Comparison of ENCODE assay signal across 8 mouse cellular contexts in the genomic region with DNA sequence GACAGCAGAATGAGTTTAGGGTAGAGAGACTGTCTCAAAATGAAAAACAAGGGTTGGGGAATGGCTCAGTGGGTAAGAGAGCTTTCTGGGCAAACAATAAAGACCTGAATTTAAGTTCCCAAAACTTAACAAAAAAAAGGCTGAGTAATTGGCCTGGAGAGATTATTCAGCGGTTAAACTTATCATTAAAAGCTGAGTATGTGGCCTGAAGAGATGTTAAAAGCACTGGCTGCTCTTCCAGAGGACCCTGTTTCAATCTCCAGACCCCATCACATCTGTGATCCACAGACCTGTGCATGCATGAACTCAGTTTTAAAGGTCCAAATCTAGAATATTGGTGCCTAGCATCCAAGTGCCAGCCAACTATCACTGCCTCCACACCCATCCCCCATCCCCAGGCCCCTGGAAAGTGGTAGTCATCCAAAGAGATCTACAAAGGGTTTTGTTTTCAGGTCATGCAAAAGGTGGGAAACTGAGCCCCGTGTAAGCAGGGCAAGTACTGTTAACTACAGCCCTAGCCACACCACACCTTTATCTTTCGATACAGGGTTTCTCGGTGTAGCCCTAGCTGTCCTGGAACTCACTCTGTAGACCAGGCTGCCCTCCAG. TPM values are rescaled to one million over a fixed set of nuclear protein-coding genes. Genes with fewer than 3 reads are reported as not detected.
DNase-seq lines count a peak whose midpoint lies in the region; ATAC-seq lines count a peak whose summit lies in the region.

No protein-coding gene starts in this region.

- DNase-seq in heart, postnatal 25 days (ENCODE audit: low spot score): no peak
- no peak for DNase-seq in neural tube, embryonic 10.5 days (ENCODE audit: extremely low spot score, low spot score)
- DNase-seq in limb, embryonic 10.5 days (ENCODE audit: low spot score): no peak
- DNase-seq in right cerebral cortex, postnatal 10 days (ENCODE audit: low spot score in 2 of 2): no peak
- no peak for DNase-seq in cerebellum, postnatal 4 days (ENCODE audit: low spot score in 2 of 2)
- no peak for DNase-seq in gastrocnemius, postnatal 36 days

- no peaks in the 10 kb centered on the region for H3K27me3 ChIP-seq in heart, embryonic 13.5 days (replicated peaks)
- no peaks in the 10 kb centered on the region for H3K27me3 ChIP-seq in neural tube, embryonic 12.5 days (replicated peaks)
- no peaks in the 10 kb centered on the region; the same call in 1 of the 2 replicates for H3K27me3 ChIP-seq in limb, embryonic 10.5 days (ENCODE audit: low read depth, poor library complexity, severe bottlenecking)

- intact Hi-C loops in heart, postnatal 25 days (cut with DNase I): loop anchor here (1.0 to 10.0 kb wide), 3 partner anchors 17 to 327 kb away; partner anchors contain the start of genes Ehd2 and Inafm1
- intact Hi-C loops in gastrocnemius, postnatal 36 days (cut with DNase I): loop anchor here (1.0 kb wide), 1 partner anchor 20 kb away; the partner anchor contains the start of gene Ehd2

- H3K27ac ChIP-seq in heart, embryonic 13.5 days (replicated peaks): peak overlapping the region; percentile 77
- H3K27ac ChIP-seq in neural tube, embryonic 12.5 days: no peak overlapping the region
- H3K27ac ChIP-seq in limb, embryonic 10.5 days: no peak overlapping the region

- WGBS in heart, embryonic 13.5 days: 48% methylated on average over 4 of the region's 4 CpGs
- 56% methylated on average over 4 of the region's 4 CpGs for WGBS in neural tube, embryonic 12.5 days
- WGBS in limb, embryonic 10.5 days: 55% methylated on average over 4 of the region's 4 CpGs

- ATAC-seq in heart, embryonic 13.5 days (ENCODE audit: extremely low read depth, insufficient number of reproducible peaks, low FRiP score, low TSS enrichment): no peak
- ATAC-seq in neural tube, embryonic 12.5 days (ENCODE audit: low FRiP score, low read depth): no peak

- peak overlapping the region; percentile 79 for H3K9ac ChIP-seq in heart, embryonic 13.5 days
- 0 out of 2 replicates have a peak overlapping the region, but pooled peaks have one; percentile 30 for H3K9ac ChIP-seq in neural tube, embryonic 12.5 days

- peaks cover 43% of the 10 kb centered on the region for H3K4me1 ChIP-seq in heart, embryonic 13.5 days
- H3K4me1 ChIP-seq in neural tube, embryonic 12.5 days: peaks cover 16% of the 10 kb centered on the region
- peaks cover 25% of the 10 kb centered on the region for H3K4me1 ChIP-seq in limb, embryonic 10.5 days

- H3K4me3 ChIP-seq in heart, embryonic 13.5 days: no peak overlapping the region
- no peak overlapping the region for H3K4me3 ChIP-seq in neural tube, embryonic 12.5 days
- peak overlapping the region; percentile 43; the same call in 1 of the 2 replicates for H3K4me3 ChIP-seq in limb, embryonic 10.5 days

- no peaks in the 10 kb centered on the region for H3K9me3 ChIP-seq in heart, embryonic 13.5 days
- no peaks in the 10 kb centered on the region for H3K9me3 ChIP-seq in neural tube, embryonic 12.5 days
- no peaks in the 10 kb centered on the region for H3K9me3 ChIP-seq in limb, embryonic 10.5 days (replicated peaks)

- peak overlapping the region; percentile 73 for H3K4me2 ChIP-seq in heart, embryonic 13.5 days
- H3K4me2 ChIP-seq in neural tube, embryonic 12.5 days (replicated peaks): peak overlapping the region; percentile 48; the same call in 1 of the 2 replicates

- peaks cover 53% of the 10 kb centered on the region for H3K36me3 ChIP-seq in heart, embryonic 13.5 days
- H3K36me3 ChIP-seq in neural tube, embryonic 12.5 days: peaks cover 18% of the 10 kb centered on the region
- peaks cover 23% of the 10 kb centered on the region for H3K36me3 ChIP-seq in limb, embryonic 10.5 days

RNA-seq across cellular contexts. Expression of gene Nop53, which starts 1.9 kb away (rescaled TPM):
- polyA plus RNA-seq in heart, embryonic 13.5 days (2015; fragmentation: Nextera tagmentation; extraction: Ambion mirVana): 107 and 116 TPM in 2 replicates
- total RNA-seq in heart, postnatal 25 days (2021): 100 to 1,000 TPM; 123 to 127 TPM
- 157 and 169 TPM in 2 replicates for polyA plus RNA-seq in neural tube, embryonic 12.5 days (2016; fragmentation: Nextera tagmentation; extraction: Ambion mirVana)
- polyA plus RNA-seq in limb, embryonic 10.5 days (2016; fragmentation: Nextera tagmentation; extraction: Ambion mirVana): 173 and 203 TPM in 2 replicates
- total RNA-seq in gastrocnemius, postnatal 36 days (2021): 10 to 100 TPM; 81.3 to 97.1 TPM

RNA-seq across cellular contexts. Expression of gene Ehd2, which starts 19.6 kb away (rescaled TPM):
- 37.4 and 40.2 TPM in 2 replicates for polyA plus RNA-seq in heart, embryonic 13.5 days (2015; fragmentation: Nextera tagmentation; extraction: Ambion mirVana)
- 100 to 1,000 TPM; 112 to 129 TPM for total RNA-seq in heart, postnatal 25 days (2021)
- 9.2 and 12.1 TPM in 2 replicates for polyA plus RNA-seq in neural tube, embryonic 12.5 days (2016; fragmentation: Nextera tagmentation; extraction: Ambion mirVana)
- polyA plus RNA-seq in limb, embryonic 10.5 days (2016; fragmentation: Nextera tagmentation; extraction: Ambion mirVana): 10.1 and 10.4 TPM in 2 replicates
- total RNA-seq in gastrocnemius, postnatal 36 days (2021): 10 to 100 TPM; 40.8 to 47.9 TPM

RNA-seq across cellular contexts. Expression of gene Selenow, which starts 25.6 kb away (rescaled TPM):
- 667 and 720 TPM in 2 replicates for polyA plus RNA-seq in heart, embryonic 13.5 days (2015; fragmentation: Nextera tagmentation; extraction: Ambion mirVana)
- total RNA-seq in heart, postnatal 25 days (2021): 100 to 1,000 TPM; 148 to 155 TPM
- polyA plus RNA-seq in neural tube, embryonic 12.5 days (2016; fragmentation: Nextera tagmentation; extraction: Ambion mirVana): 1,130 and 1,196 TPM in 2 replicates
- 654 and 733 TPM in 2 replicates for polyA plus RNA-seq in limb, embryonic 10.5 days (2016; fragmentation: Nextera tagmentation; extraction: Ambion mirVana)
- total RNA-seq in gastrocnemius, postnatal 36 days (2021): 1,000 to 10,000 TPM; 1,487 to 1,586 TPM
